Mouse (Mus musculus) C2C12 (cell line): ENCODE measurements at regions not wholly inside any gene's neighbourhood (a gene's known extent, or its start where the extent isn't known, plus 50 kb on each side); places are given as distances from the start of the nearest gene placed in this dataset.

ENCODE experiments used
- CEBPB ChIP-seq: IDR thresholded peaks from one replicate; pipeline ENCODE4 v1.6.1; 2011; ENCODE audit warnings: low read depth, mild to moderate bottlenecking, control low read depth, moderate library complexity
- CTCF ChIP-seq: IDR thresholded peaks from one replicate; pipeline ENCODE4 v1.5.1; 2011; ENCODE audit not compliant: control insufficient read depth, insufficient read depth, insufficient read length
- MAX ChIP-seq: IDR thresholded peaks from one replicate; pipeline ENCODE4 v1.6.1; 2011; ENCODE audit warnings: mild to moderate bottlenecking, control low read depth
- USF1 ChIP-seq: IDR thresholded peaks from one replicate; pipeline ENCODE4 v1.6.1; 2011; ENCODE audit warnings: low read depth, mild to moderate bottlenecking, control low read depth, moderate library complexity

DNA sequence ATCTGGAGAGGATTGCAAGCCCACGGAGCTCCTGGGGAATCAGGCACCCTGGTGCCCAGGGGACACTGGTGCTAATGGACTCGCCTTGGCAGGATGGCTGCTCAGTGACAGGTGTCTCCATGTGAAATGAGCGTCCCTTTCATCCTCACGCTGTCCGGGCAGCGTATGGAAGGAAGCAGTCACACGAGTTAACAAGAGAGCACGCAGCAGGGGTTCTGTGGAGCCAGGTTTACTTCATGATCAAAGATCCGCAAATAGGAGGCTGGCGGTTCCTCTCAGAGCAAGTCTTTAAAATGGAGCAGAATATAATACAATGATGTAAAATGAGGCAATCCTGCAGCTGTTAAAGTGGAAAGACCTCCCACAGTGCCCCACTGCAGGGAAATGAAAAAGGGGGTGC is 276.8 kb downstream of the Matn1 start:
- no peak for TF ChIP-seq CEBPB
- no peak for TF ChIP-seq CTCF
- TF ChIP-seq USF1: no peak
- TF ChIP-seq MAX: no peak
